ENCODE assay signal across 11 mouse cellular contexts in the genomic region with DNA sequence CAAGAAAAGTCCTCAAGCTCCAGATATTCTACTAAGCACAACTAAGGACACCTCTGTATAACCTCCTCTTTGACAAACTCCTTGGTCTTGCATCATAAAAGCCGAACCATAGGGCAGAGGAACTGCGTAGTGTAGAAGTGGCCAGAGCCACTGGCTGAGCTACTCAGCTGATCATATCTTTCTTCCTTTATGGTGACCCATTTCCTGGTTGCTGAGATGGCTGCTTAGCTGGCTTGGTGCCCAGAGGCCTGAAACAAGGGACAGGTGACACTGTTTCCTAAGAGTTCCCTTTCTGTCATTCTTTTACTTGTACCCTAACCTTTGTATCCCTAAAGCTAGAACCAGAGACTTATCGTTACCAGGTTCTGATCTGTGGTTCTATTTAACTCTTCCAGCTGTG. TPM values are rescaled to one million over a fixed set of nuclear protein-coding genes. Genes with fewer than 3 reads are reported as not detected.
DNase-seq lines count a peak whose midpoint lies in the region; ATAC-seq and TF ChIP-seq lines count a peak whose summit lies in the region.
"Had no signal": no experiment of that assay in that cellular context is flagged by ENCODE, and none has a peak within 500 bp of the region (broad histone marks: within the 10 kb centered on the region; RNA-seq: fewer than 3 reads in every experiment).

No protein-coding gene starts in this region.

- 29% methylated on average over 3 of the region's 3 CpGs for WGBS in liver, adult 2 months
- WGBS in liver, embryonic 11.5 days, result 59% methylated on average over 3 of the region's 3 CpGs
- 61% methylated on average over 3 of the region's 3 CpGs for WGBS in intestine, embryonic 15.5 days
- 18% methylated on average over 3 of the region's 3 CpGs for WGBS in liver, embryonic 14.5 days (ENCODE audit: insufficient replicate concordance)
- WGBS in stomach, embryonic 15.5 days, result 84% methylated on average over 3 of the region's 3 CpGs
- 92% methylated on average over 3 of the region's 3 CpGs for WGBS in midbrain, embryonic 14.5 days
- WGBS in forebrain, embryonic 11.5 days, result 97% methylated on average over 3 of the region's 3 CpGs

- peaks cover 12% of the 10 kb centered on the region for H3K4me1 ChIP-seq in liver, adult 2 months (ENCODE audit: control insufficient read depth, insufficient read depth, low read length)
- H3K4me1 ChIP-seq in liver, embryonic 11.5 days (replicated peaks; ENCODE audit: control insufficient read depth, insufficient read depth, low read length), result peaks cover 4% of the 10 kb centered on the region
- H3K4me1 ChIP-seq in intestine, embryonic 15.5 days (replicated peaks), result peaks cover 20% of the 10 kb centered on the region
- H3K4me1 ChIP-seq in liver, embryonic 14.5 days (replicated peaks; ENCODE audit: control insufficient read depth in 2 of 2, insufficient read depth in 2 of 2, low read length in 1 of 2), result peaks cover 0 to 12% of the 10 kb centered on the region in 2 experiments; a peak in 2 of 4 replicates
- H3K4me1 ChIP-seq in stomach, embryonic 15.5 days, result peaks cover 52% of the 10 kb centered on the region
- H3K4me1 ChIP-seq in midbrain, embryonic 14.5 days (ENCODE audit: control insufficient read depth, insufficient read depth, low read length), result no peaks in the 10 kb centered on the region
- H3K4me1 ChIP-seq in forebrain, embryonic 11.5 days (replicated peaks; ENCODE audit: control insufficient read depth, insufficient read depth, low read length), result no peaks in the 10 kb centered on the region
- H3K4me1 ChIP-seq: forebrain, embryonic 12.5 days; hindbrain, embryonic 13.5 days; midbrain, embryonic 15.5 days had no signal

- H3K27ac ChIP-seq in liver, adult 2 months (replicated peaks; ENCODE audit: insufficient read depth, low read depth, low read length), result no peak overlapping the region
- no peak overlapping the region for H3K27ac ChIP-seq in liver, embryonic 11.5 days (ENCODE audit: low read depth, low read length)
- H3K27ac ChIP-seq in intestine, embryonic 15.5 days, result no peak overlapping the region
- H3K27ac ChIP-seq in liver, embryonic 14.5 days, result no peak overlapping the region
- H3K27ac ChIP-seq in stomach, embryonic 15.5 days, result peak overlapping the region; percentile 4; the same call in 1 of the 2 replicates
- no peak overlapping the region for H3K27ac ChIP-seq in midbrain, embryonic 14.5 days (replicated peaks; ENCODE audit: low read depth, low read length)
- H3K27ac ChIP-seq in forebrain, embryonic 11.5 days (ENCODE audit: low read depth, low read length), result no peak overlapping the region
- H3K27ac ChIP-seq: forebrain, embryonic 12.5 days; hindbrain, embryonic 13.5 days; midbrain, embryonic 15.5 days had no signal

- no peak overlapping the region for H3K4me2 ChIP-seq in liver, embryonic 11.5 days
- H3K4me2 ChIP-seq in intestine, embryonic 15.5 days (replicated peaks), result no peak overlapping the region
- no peak overlapping the region for H3K4me2 ChIP-seq in liver, embryonic 14.5 days (ENCODE audit: low read depth)
- no peak overlapping the region for H3K4me2 ChIP-seq in stomach, embryonic 15.5 days
- H3K4me2 ChIP-seq in midbrain, embryonic 14.5 days (ENCODE audit: low read length), result no peak overlapping the region
- H3K4me2 ChIP-seq in forebrain, embryonic 11.5 days (ENCODE audit: low read depth, low read length, severe bottlenecking), result no peak overlapping the region
- H3K4me2 ChIP-seq: forebrain, embryonic 12.5 days; hindbrain, embryonic 13.5 days; midbrain, embryonic 15.5 days had no signal

- TF ChIP-seq POLR2A in liver, adult 2 months (IDR thresholded peaks at IDR 0.05; ENCODE audit: extremely low read depth, insufficient read depth, low read length), result no peak

- no peak for TF ChIP-seq EP300 in liver, embryonic 14.5 days (IDR thresholded peaks at IDR 0.05; ENCODE audit: low read depth)

- TF ChIP-seq CTCF in liver, adult 2 months (IDR thresholded peaks at IDR 0.05; ENCODE audit: low read depth, low read length), result no peak
- no peak for TF ChIP-seq CTCF in liver, embryonic 14.5 days (IDR thresholded peaks at IDR 0.05; ENCODE audit: low read depth)

- peaks cover 6% of the 10 kb centered on the region; the same call in 1 of the 2 replicates for H3K79me2 ChIP-seq in liver, adult 2 months (ENCODE audit: control insufficient read depth, insufficient read depth, low read length)

- H3K9ac ChIP-seq in liver, adult 2 months (ENCODE audit: low read depth, low read length), result no peak overlapping the region
- no peak overlapping the region for H3K9ac ChIP-seq in liver, embryonic 11.5 days (ENCODE audit: low read depth, low read length)
- H3K9ac ChIP-seq in intestine, embryonic 15.5 days, result no peak overlapping the region
- H3K9ac ChIP-seq in liver, embryonic 14.5 days (replicated peaks), result no peak overlapping the region
- no peak overlapping the region for H3K9ac ChIP-seq in stomach, embryonic 15.5 days
- no peak overlapping the region for H3K9ac ChIP-seq in midbrain, embryonic 14.5 days (replicated peaks; ENCODE audit: low read length)
- H3K9ac ChIP-seq in forebrain, embryonic 11.5 days (ENCODE audit: low read length), result no peak overlapping the region
- H3K9ac ChIP-seq: forebrain, embryonic 12.5 days; hindbrain, embryonic 13.5 days; midbrain, embryonic 15.5 days had no signal

- H3K9me3 ChIP-seq in liver, embryonic 11.5 days (ENCODE audit: control insufficient read depth, low read length), result no peaks in the 10 kb centered on the region
- H3K9me3 ChIP-seq in intestine, embryonic 15.5 days, result no peaks in the 10 kb centered on the region
- H3K9me3 ChIP-seq in liver, embryonic 14.5 days (ENCODE audit: control insufficient read depth, low read length), result no peaks in the 10 kb centered on the region
- H3K9me3 ChIP-seq in stomach, embryonic 15.5 days, result no peaks in the 10 kb centered on the region
- H3K9me3 ChIP-seq in midbrain, embryonic 14.5 days (ENCODE audit: control insufficient read depth, low read length), result no peaks in the 10 kb centered on the region
- H3K9me3 ChIP-seq in forebrain, embryonic 11.5 days (ENCODE audit: control insufficient read depth, low read length), result no peaks in the 10 kb centered on the region
- H3K9me3 ChIP-seq: forebrain, embryonic 12.5 days; hindbrain, embryonic 13.5 days; midbrain, embryonic 15.5 days had no signal

- DNase-seq in liver, adult 2 months (ENCODE audit: extremely low read depth, low read depth, low spot score), result peak; percentile 66
- DNase-seq in liver, embryonic 11.5 days (ENCODE audit: low spot score), result no peak
- no peak for DNase-seq in liver, embryonic 14.5 days (ENCODE audit: low read depth in 3 of 3, low spot score in 3 of 3)
- no peak for DNase-seq in midbrain, embryonic 14.5 days
- DNase-seq in forebrain, embryonic 11.5 days (ENCODE audit: low spot score), result no peak

- no peak overlapping the region for H3K4me3 ChIP-seq in liver, adult 2 months (ENCODE audit: insufficient read depth, low read depth, low read length)
- H3K4me3 ChIP-seq in liver, embryonic 11.5 days (ENCODE audit: low read depth, low read length), result no peak overlapping the region
- no peak overlapping the region for H3K4me3 ChIP-seq in intestine, embryonic 15.5 days (replicated peaks)
- no peak overlapping the region for H3K4me3 ChIP-seq in liver, embryonic 14.5 days (ENCODE audit: insufficient read depth in 1 of 2, low read depth in 2 of 2, low read length in 2 of 2)
- no peak overlapping the region for H3K4me3 ChIP-seq in stomach, embryonic 15.5 days (replicated peaks)
- no peak overlapping the region for H3K4me3 ChIP-seq in midbrain, embryonic 14.5 days (replicated peaks; ENCODE audit: low read depth, low read length)
- no peak overlapping the region for H3K4me3 ChIP-seq in forebrain, embryonic 11.5 days (ENCODE audit: low read depth, low read length)
- H3K4me3 ChIP-seq: forebrain, embryonic 12.5 days; hindbrain, embryonic 13.5 days; midbrain, embryonic 15.5 days had no signal

- ATAC-seq in liver, embryonic 11.5 days (replicated peaks; ENCODE audit: low FRiP score), result no peak
- ATAC-seq in intestine, embryonic 15.5 days, result peak; percentile 91
- 0 out of 2 replicates have a peak, but pooled peaks have one; percentile 18 for ATAC-seq in liver, embryonic 14.5 days (ENCODE audit: insufficient read depth)
- peak; percentile 37; the same call in 1 of the 2 replicates for ATAC-seq in stomach, embryonic 15.5 days (ENCODE audit: insufficient read depth, low FRiP score, low read depth)
- no peak for ATAC-seq in midbrain, embryonic 14.5 days (ENCODE audit: low FRiP score, low TSS enrichment)
- no peak for ATAC-seq in frontal cortex, adult (ENCODE audit: low TSS enrichment)
- no peak for ATAC-seq in forebrain, embryonic 11.5 days (replicated peaks; ENCODE audit: low FRiP score)
- ATAC-seq: midbrain, embryonic 15.5 days had no signal

- peaks cover 31% of the 10 kb centered on the region for H3K36me3 ChIP-seq in liver, adult 2 months (ENCODE audit: control insufficient read depth, insufficient read depth, low read length)
- peaks cover 7% of the 10 kb centered on the region; the same call in 1 of the 2 replicates for H3K36me3 ChIP-seq in liver, embryonic 11.5 days (ENCODE audit: control insufficient read depth, insufficient read depth, low read length)
- H3K36me3 ChIP-seq in intestine, embryonic 15.5 days, result no peaks in the 10 kb centered on the region
- H3K36me3 ChIP-seq in liver, embryonic 14.5 days (replicated peaks; ENCODE audit: control insufficient read depth, insufficient read depth, low read depth), result no peaks in the 10 kb centered on the region
- H3K36me3 ChIP-seq in stomach, embryonic 15.5 days, result 0 out of 2 replicates have a peak, but pooled peaks cover 12% of the 10 kb centered on the region
- no peaks in the 10 kb centered on the region for H3K36me3 ChIP-seq in midbrain, embryonic 14.5 days (ENCODE audit: control insufficient read depth, insufficient read depth, low read length)
- H3K36me3 ChIP-seq in forebrain, embryonic 11.5 days (ENCODE audit: control insufficient read depth, insufficient read depth, low read length), result no peaks in the 10 kb centered on the region
- H3K36me3 ChIP-seq: forebrain, embryonic 12.5 days; midbrain, embryonic 15.5 days had no signal

- H3K27me3 ChIP-seq in liver, adult 2 months (ENCODE audit: control insufficient read depth, insufficient read depth, low read length), result no peaks in the 10 kb centered on the region
- no peaks in the 10 kb centered on the region for H3K27me3 ChIP-seq in liver, embryonic 11.5 days (replicated peaks; ENCODE audit: control insufficient read depth, insufficient read depth, low read length)
- no peaks in the 10 kb centered on the region; the same call in 1 of the 2 replicates for H3K27me3 ChIP-seq in intestine, embryonic 15.5 days (replicated peaks)
- H3K27me3 ChIP-seq in liver, embryonic 14.5 days (ENCODE audit: control insufficient read depth, insufficient read depth, low read length), result no peaks in the 10 kb centered on the region; the same call in 1 of the 2 replicates
- H3K27me3 ChIP-seq in stomach, embryonic 15.5 days (replicated peaks), result no peaks in the 10 kb centered on the region
- 0 out of 2 replicates have a peak, but pooled peaks cover under 1% of the 10 kb centered on the region for H3K27me3 ChIP-seq in midbrain, embryonic 14.5 days (ENCODE audit: control insufficient read depth, insufficient read depth, low read length)
- H3K27me3 ChIP-seq in forebrain, embryonic 11.5 days (ENCODE audit: control insufficient read depth, insufficient read depth, low read length), result no peaks in the 10 kb centered on the region
- H3K27me3 ChIP-seq: hindbrain, embryonic 13.5 days; midbrain, embryonic 15.5 days had no signal

RNA-seq across cellular contexts. Expression of a gene that starts 7.2 kb away (rescaled TPM):
- 11.5 and 12.1 TPM in 2 replicates for total RNA-seq in liver, adult 2 months (2014; rRNA removed)
- polyA plus RNA-seq in liver, adult 2 months (2012; rRNA removed), result 4.8 and 6.3 TPM in 2 replicates
- polyA plus RNA-seq in liver, embryonic 11.5 days (2014; fragmentation: Nextera tagmentation; extraction: Ambion mirVana), result 7.8 and 8.3 TPM in 2 replicates
- polyA plus RNA-seq in intestine, embryonic 15.5 days (2015; fragmentation: Nextera tagmentation; extraction: Ambion mirVana), result 9.1 and 9.5 TPM in 2 replicates
- 1.7 and 2.0 TPM in 2 replicates for polyA plus RNA-seq in liver, embryonic 14.5 days (2012; rRNA removed)
- 2.0 and 2.3 TPM in 2 replicates for polyA plus RNA-seq in liver, embryonic 14.5 days (2014; fragmentation: Nextera tagmentation; extraction: Ambion mirVana)
- 12.8 and 13.9 TPM in 2 replicates for polyA plus RNA-seq in stomach, embryonic 15.5 days (2015; fragmentation: Nextera tagmentation; extraction: Ambion mirVana)
- 1.4 and 2.6 TPM in 2 replicates for polyA plus RNA-seq in midbrain, embryonic 14.5 days (2014; fragmentation: Nextera tagmentation; extraction: Ambion mirVana)
- 4.1 and 5.0 TPM in 2 replicates for polyA plus RNA-seq in forebrain, embryonic 11.5 days (2014; fragmentation: Nextera tagmentation; extraction: Ambion mirVana)

RNA-seq across cellular contexts. Expression of a gene that starts 7.3 kb away (rescaled TPM):
- total RNA-seq in liver, adult 2 months (2014; rRNA removed), result 60.4 and 60.5 TPM in 2 replicates
- polyA plus RNA-seq in liver, adult 2 months (2012; rRNA removed), result 101 and 108 TPM in 2 replicates
- polyA plus RNA-seq in liver, embryonic 11.5 days (2014; fragmentation: Nextera tagmentation; extraction: Ambion mirVana), result 27.0 and 28.9 TPM in 2 replicates
- polyA plus RNA-seq in intestine, embryonic 15.5 days (2015; fragmentation: Nextera tagmentation; extraction: Ambion mirVana), result 42.4 and 43.8 TPM in 2 replicates
- 4.0 and 5.4 TPM in 2 replicates for polyA plus RNA-seq in liver, embryonic 14.5 days (2012; rRNA removed)
- 12.7 and 13.6 TPM in 2 replicates for polyA plus RNA-seq in liver, embryonic 14.5 days (2014; fragmentation: Nextera tagmentation; extraction: Ambion mirVana)
- 35.5 and 37.3 TPM in 2 replicates for polyA plus RNA-seq in stomach, embryonic 15.5 days (2015; fragmentation: Nextera tagmentation; extraction: Ambion mirVana)
- 24.0 and 26.4 TPM in 2 replicates for polyA plus RNA-seq in midbrain, embryonic 14.5 days (2014; fragmentation: Nextera tagmentation; extraction: Ambion mirVana)
- polyA plus RNA-seq in forebrain, embryonic 11.5 days (2014; fragmentation: Nextera tagmentation; extraction: Ambion mirVana), result 13.9 and 16.2 TPM in 2 replicates

Comparison
In these comparisons a context has a peak if more than half of its experiments do, and no peak if none do; other contexts are left out.
1. ATAC-seq: peak in intestine, embryonic 15.5 days (single experiment), liver, embryonic 14.5 days (single experiment) and stomach, embryonic 15.5 days (single experiment); none in liver, embryonic 11.5 days (single experiment), midbrain, embryonic 14.5 days (single experiment), frontal cortex, adult (single experiment) and forebrain, embryonic 11.5 days (single experiment).